In the genomic region with DNA sequence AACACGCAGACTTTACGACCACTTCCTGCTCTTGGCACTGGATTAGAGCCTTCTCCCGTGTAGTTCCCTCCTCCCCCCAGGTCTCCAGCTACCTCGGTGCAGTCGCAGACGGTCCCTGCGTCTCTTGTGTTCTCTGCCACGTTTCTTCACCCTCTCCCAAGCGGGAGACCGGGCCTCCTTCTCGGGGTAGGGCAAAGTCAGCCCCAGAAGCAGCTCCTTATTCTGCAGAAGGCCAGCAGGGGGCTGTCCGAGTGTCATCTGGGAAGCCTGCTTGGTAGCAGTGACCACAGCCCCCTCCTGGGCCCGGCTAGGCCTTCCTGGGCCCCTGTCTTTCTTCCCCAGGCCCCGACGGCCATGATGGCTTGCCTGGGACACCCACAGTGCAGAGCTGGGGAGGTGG, we compare ENCODE assay signal across 8 mouse cellular contexts. TPM values are rescaled to one million over a fixed set of nuclear protein-coding genes. Genes with fewer than 3 reads are reported as not detected.
DNase-seq lines count a peak whose midpoint lies in the region; ATAC-seq and TF ChIP-seq lines count a peak whose summit lies in the region.

No protein-coding gene starts in this region.

- 0 out of 2 replicates have a peak overlapping the region, but pooled peaks have one; percentile 15 for H3K9ac ChIP-seq in heart, postnatal 0 days (replicated peaks; ENCODE audit: low read depth, low read length)

- no peak for TF ChIP-seq POLR2A in spleen, adult 2 months (IDR thresholded peaks at IDR 0.05; ENCODE audit: low read depth, low read length)
- TF ChIP-seq POLR2A in bone marrow macrophage, adult 2 months (IDR thresholded peaks at IDR 0.05; ENCODE audit: borderline replicate concordance, low read depth, low read length): no peak

- no peak overlapping the region for H3K4me3 ChIP-seq in spleen, adult 2 months (ENCODE audit: extremely low read depth, insufficient read depth, insufficient read length)
- no peak overlapping the region for H3K4me3 ChIP-seq in bone marrow macrophage, adult 2 months (ENCODE audit: insufficient read depth, low read length)
- no peak overlapping the region for H3K4me3 ChIP-seq in heart, postnatal 0 days (ENCODE audit: low read depth, low read length)

- H3K36me3 ChIP-seq in spleen, adult 2 months (ENCODE audit: control insufficient read depth, insufficient read depth, low read length): no peaks in the 10 kb centered on the region
- H3K36me3 ChIP-seq in heart, postnatal 0 days (replicated peaks; ENCODE audit: control insufficient read depth, insufficient read depth, low read length): no peaks in the 10 kb centered on the region

- H3K27me3 ChIP-seq in spleen, adult 2 months (ENCODE audit: control insufficient read depth, insufficient read depth, low read length): no peaks in the 10 kb centered on the region
- peaks cover 9% of the 10 kb centered on the region; the same call in 1 of the 2 replicates for H3K27me3 ChIP-seq in heart, postnatal 0 days (ENCODE audit: control insufficient read depth, insufficient read depth, low read length)

- no peak for TF ChIP-seq EP300 in heart, postnatal 0 days (IDR thresholded peaks at IDR 0.05; ENCODE audit: low read depth)

- DNase-seq in spleen, adult 2 months (ENCODE audit: low read depth in 1 of 2, low spot score in 2 of 2): peak; percentile 17 to 45
- no peak for DNase-seq in spleen, postnatal 14 days (ENCODE audit: low spot score in 2 of 2)
- no peak for DNase-seq in heart, postnatal 0 days (ENCODE audit: low spot score)
- peak; percentile 60 for DNase-seq in kidney, postnatal 14 days
- DNase-seq in thymus, postnatal 25 days: peak; percentile 54
- no peak for DNase-seq in cerebellum, adult 8-10 months

- no peak overlapping the region for H3K4me2 ChIP-seq in heart, postnatal 0 days (ENCODE audit: low read depth, low read length)

- no peak overlapping the region for H3K27ac ChIP-seq in spleen, adult 2 months (ENCODE audit: insufficient read depth, low read length)
- H3K27ac ChIP-seq in bone marrow macrophage, adult 2 months (ENCODE audit: insufficient read depth, low read depth, low read length): no peak overlapping the region
- H3K27ac ChIP-seq in heart, postnatal 0 days (ENCODE audit: low read depth): no peak overlapping the region

- H3K4me1 ChIP-seq in spleen, adult 2 months (ENCODE audit: control insufficient read depth, insufficient read depth, insufficient read length): no peaks in the 10 kb centered on the region
- H3K4me1 ChIP-seq in bone marrow macrophage, adult 2 months (ENCODE audit: control insufficient read depth, insufficient read depth, low read length): no peaks in the 10 kb centered on the region
- no peaks in the 10 kb centered on the region for H3K4me1 ChIP-seq in heart, postnatal 0 days (ENCODE audit: control insufficient read depth, insufficient read depth)

- 4% methylated on average over 15 of the region's 15 CpGs for WGBS in spleen, adult 2 months
- WGBS in heart, postnatal 0 days: 5% methylated on average over 15 of the region's 15 CpGs

- no peak for ATAC-seq in heart, postnatal 0 days (ENCODE audit: insufficient read depth, low read depth)
- peak; percentile 67; the same call in 1 of the 2 replicates for ATAC-seq in megakaryocyte-erythroid progenitor cell, adult 5-6 weeks (replicated peaks; ENCODE audit: low FRiP score, low TSS enrichment, poor library complexity, severe bottlenecking)

- H3K9me3 ChIP-seq in heart, postnatal 0 days (replicated peaks; ENCODE audit: control insufficient read depth, low read length): 0 out of 2 replicates have a peak, but pooled peaks cover 4% of the 10 kb centered on the region

- peak; percentile 39; the same call in 1 of the 2 replicates for TF ChIP-seq CTCF in spleen, adult 2 months (IDR thresholded peaks at IDR 0.05; ENCODE audit: extremely low read depth, insufficient read depth, insufficient read length, insufficient replicate concordance)
- peak; percentile 30; the same call in 1 of the 2 replicates for TF ChIP-seq CTCF in bone marrow macrophage, adult 2 months (IDR thresholded peaks at IDR 0.05; ENCODE audit: low read depth, low read length)
- peak; percentile 36 for TF ChIP-seq CTCF in heart, postnatal 0 days (IDR thresholded peaks at IDR 0.05; ENCODE audit: low read depth)

RNA-seq across cellular contexts. Expression of gene Mad2l2, which starts 14.7 kb away (rescaled TPM):
- 21.0 and 24.7 TPM in 2 replicates for polyA plus RNA-seq in spleen, adult 2 months (2012; rRNA removed)
- 30.5 and 30.6 TPM in 2 replicates for polyA plus RNA-seq in bone marrow macrophage, adult 2 months (2012; ENCODE audit: insufficient read depth, insufficient read length, missing spikeins)
- 6.1 and 6.7 TPM in 2 replicates for total RNA-seq in heart, postnatal 0 days (2014; rRNA removed; ENCODE audit: low replicate concordance)
- 36.2 and 40.1 TPM in 2 replicates for polyA plus RNA-seq in heart, postnatal 0 days (2015; fragmentation: Nextera tagmentation; extraction: Ambion mirVana)
- total RNA-seq in megakaryocyte-erythroid progenitor cell, adult 5-6 weeks (2014; fragmentation: Nextera tagmentation): 25.1 and 28.9 TPM in 2 replicates
- total RNA-seq in megakaryocyte-erythroid progenitor cell, adult 5-6 weeks (2017): 5.8 and 10.9 TPM in 2 replicates

RNA-seq across cellular contexts. Expression of gene Draxin, which starts 15.0 kb away (rescaled TPM):
- 1.9 and 2.5 TPM in 2 replicates for polyA plus RNA-seq in spleen, adult 2 months (2012; rRNA removed)
- 0.20 TPM in 1 of 2 replicates, not detected in the other for polyA plus RNA-seq in bone marrow macrophage, adult 2 months (2012; ENCODE audit: insufficient read depth, insufficient read length, missing spikeins)
- total RNA-seq in heart, postnatal 0 days (2014; rRNA removed; ENCODE audit: low replicate concordance): not detected in 2 replicates
- 0.01 and 0.03 TPM in 2 replicates for polyA plus RNA-seq in heart, postnatal 0 days (2015; fragmentation: Nextera tagmentation; extraction: Ambion mirVana)
- total RNA-seq in megakaryocyte-erythroid progenitor cell, adult 5-6 weeks (2014; fragmentation: Nextera tagmentation): not detected in 2 replicates
- not detected in 2 replicates for total RNA-seq in megakaryocyte-erythroid progenitor cell, adult 5-6 weeks (2017)

RNA-seq across cellular contexts. Expression of gene Agtrap, which starts 27.6 kb away (rescaled TPM):
- polyA plus RNA-seq in spleen, adult 2 months (2012; rRNA removed): 23.7 and 24.2 TPM in 2 replicates
- polyA plus RNA-seq in bone marrow macrophage, adult 2 months (2012; ENCODE audit: insufficient read depth, insufficient read length, missing spikeins): 34.0 and 34.7 TPM in 2 replicates
- 21.2 and 31.4 TPM in 2 replicates for total RNA-seq in heart, postnatal 0 days (2014; rRNA removed; ENCODE audit: low replicate concordance)
- 22.9 and 25.2 TPM in 2 replicates for polyA plus RNA-seq in heart, postnatal 0 days (2015; fragmentation: Nextera tagmentation; extraction: Ambion mirVana)
- 15.4 and 26.3 TPM in 2 replicates for total RNA-seq in megakaryocyte-erythroid progenitor cell, adult 5-6 weeks (2014; fragmentation: Nextera tagmentation)
- total RNA-seq in megakaryocyte-erythroid progenitor cell, adult 5-6 weeks (2017): 11.6 and 20.4 TPM in 2 replicates

RNA-seq across cellular contexts. Expression of gene Fbxo6, which starts 36.5 kb away (rescaled TPM):
- 30.8 and 31.6 TPM in 2 replicates for polyA plus RNA-seq in spleen, adult 2 months (2012; rRNA removed)
- polyA plus RNA-seq in bone marrow macrophage, adult 2 months (2012; ENCODE audit: insufficient read depth, insufficient read length, missing spikeins): 34.9 and 37.8 TPM in 2 replicates
- 84.6 and 86.0 TPM in 2 replicates for total RNA-seq in heart, postnatal 0 days (2014; rRNA removed; ENCODE audit: low replicate concordance)
- 31.6 and 35.4 TPM in 2 replicates for polyA plus RNA-seq in heart, postnatal 0 days (2015; fragmentation: Nextera tagmentation; extraction: Ambion mirVana)
- 19.7 and 25.6 TPM in 2 replicates for total RNA-seq in megakaryocyte-erythroid progenitor cell, adult 5-6 weeks (2014; fragmentation: Nextera tagmentation)
- total RNA-seq in megakaryocyte-erythroid progenitor cell, adult 5-6 weeks (2017): 10.5 and 12.7 TPM in 2 replicates

RNA-seq across cellular contexts. Expression of gene Fbxo44, which starts 44.8 kb away (rescaled TPM):
- 3.5 and 8.1 TPM in 2 replicates for polyA plus RNA-seq in spleen, adult 2 months (2012; rRNA removed)
- polyA plus RNA-seq in bone marrow macrophage, adult 2 months (2012; ENCODE audit: insufficient read depth, insufficient read length, missing spikeins): 5.9 and 8.3 TPM in 2 replicates
- total RNA-seq in heart, postnatal 0 days (2014; rRNA removed; ENCODE audit: low replicate concordance): 77.4 and 88.4 TPM in 2 replicates
- 32.1 and 35.6 TPM in 2 replicates for polyA plus RNA-seq in heart, postnatal 0 days (2015; fragmentation: Nextera tagmentation; extraction: Ambion mirVana)
- total RNA-seq in megakaryocyte-erythroid progenitor cell, adult 5-6 weeks (2014; fragmentation: Nextera tagmentation): 6.0 and 6.6 TPM in 2 replicates
- total RNA-seq in megakaryocyte-erythroid progenitor cell, adult 5-6 weeks (2017): 4.1 and 5.5 TPM in 2 replicates

Comparison
In these comparisons a context has a peak if more than half of its experiments do, and no peak if none do; other contexts are left out.
1. DNase-seq: peak in spleen, adult 2 months (2 of 2), kidney, postnatal 14 days (single experiment) and thymus, postnatal 25 days (single experiment); none in spleen, postnatal 14 days (0 of 2), heart, postnatal 0 days (single experiment) and cerebellum, adult 8-10 months (single experiment).
2. Peak in every context shown above with its lines, with median percentiles within 50 percentile points of each other: CTCF ChIP-seq.